Mouse (Mus musculus): ENCODE results near the gene Samd4b.

Samd4b gene

DNA sequence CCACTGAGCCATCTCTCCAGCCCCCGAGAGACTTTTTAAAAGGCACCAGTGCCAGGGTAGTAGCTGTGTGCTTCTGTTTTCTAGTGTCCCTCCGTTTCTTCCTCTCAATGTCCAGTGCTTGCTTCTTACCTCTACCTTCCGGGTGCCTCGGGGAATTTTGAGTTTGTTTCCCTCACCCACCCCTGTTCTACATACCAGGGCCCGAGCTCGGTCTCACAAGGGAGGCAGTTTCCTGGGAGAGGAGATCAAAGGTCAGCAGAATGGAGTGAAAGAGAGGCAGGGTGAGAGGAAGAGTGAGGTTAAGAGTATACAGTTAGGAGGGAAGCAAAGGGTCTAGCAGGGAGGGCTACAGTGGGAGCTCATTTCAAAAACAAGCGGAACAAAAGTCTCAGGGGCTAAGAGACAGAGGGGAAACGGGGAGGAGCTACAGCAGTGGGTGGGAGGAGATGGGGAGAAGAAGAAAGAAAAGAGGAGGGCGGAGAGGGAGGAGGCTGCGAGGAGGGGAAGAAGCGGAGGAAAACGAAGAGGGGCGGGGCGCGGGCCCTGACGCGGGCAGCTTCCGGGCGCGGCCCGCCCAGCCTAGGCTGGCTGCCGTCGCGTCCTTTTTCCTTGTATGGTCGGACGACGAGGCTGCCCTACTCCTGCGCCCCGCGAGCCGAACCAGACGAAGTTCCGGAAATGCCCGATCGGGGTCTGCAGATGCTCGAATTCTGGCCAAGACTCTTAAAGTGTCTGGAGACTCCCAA lies 222.6 kb downstream of the Samd4b start:
- peak; percentile 52 for DNase-seq

DNA sequence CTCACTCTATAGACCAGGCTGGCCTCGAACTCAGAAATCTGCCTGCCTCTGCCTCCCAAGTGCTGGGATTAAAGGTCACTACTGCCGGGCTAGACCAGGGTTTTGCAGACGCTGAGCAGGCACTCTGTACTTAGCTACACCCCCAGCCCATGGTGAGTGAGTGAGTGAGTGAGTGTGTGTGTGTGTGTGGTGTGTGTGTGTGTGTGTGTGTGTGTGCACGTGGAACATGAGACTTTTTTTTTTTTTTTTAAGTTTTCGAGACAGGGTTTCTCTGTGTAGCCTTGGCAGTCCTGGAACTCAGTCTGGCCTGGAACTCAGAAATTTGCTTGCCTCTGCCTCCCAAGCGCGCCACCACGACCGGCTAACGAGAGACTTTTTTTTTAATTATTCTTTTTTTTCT lies 223.3 kb downstream of the Samd4b start:
- DNase-seq: no peak

DNA sequence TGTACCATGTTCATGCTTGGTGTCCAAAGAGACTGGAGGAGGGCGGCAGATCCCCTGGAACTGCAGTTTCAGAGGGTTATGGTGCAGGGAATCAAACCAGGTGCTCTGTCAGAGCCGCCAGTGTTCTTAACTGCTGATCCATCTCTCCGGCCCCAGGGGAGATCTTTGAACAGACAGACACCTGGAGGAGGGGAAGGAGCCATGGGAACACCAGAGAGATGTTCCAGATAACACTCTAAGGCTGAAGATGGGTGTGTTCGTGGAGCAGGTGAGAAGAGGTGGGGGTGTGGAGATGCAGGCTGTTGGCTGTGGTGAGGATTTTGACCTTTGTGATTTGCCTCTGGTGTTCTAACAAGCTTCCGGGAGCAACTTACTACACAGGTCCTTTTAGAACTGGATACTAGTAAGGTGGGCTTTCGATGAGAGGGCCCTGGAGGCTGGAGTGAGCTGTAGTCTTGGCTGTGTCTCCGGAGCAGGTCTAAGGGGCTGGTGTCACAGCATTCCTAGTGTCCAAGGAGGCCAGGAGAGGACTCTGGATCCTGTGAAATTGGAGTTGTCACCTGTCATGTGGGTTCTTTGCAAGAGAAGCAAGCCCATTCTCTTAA lies 224.0 kb downstream of the Samd4b start:
- DNase-seq: no peak

DNA sequence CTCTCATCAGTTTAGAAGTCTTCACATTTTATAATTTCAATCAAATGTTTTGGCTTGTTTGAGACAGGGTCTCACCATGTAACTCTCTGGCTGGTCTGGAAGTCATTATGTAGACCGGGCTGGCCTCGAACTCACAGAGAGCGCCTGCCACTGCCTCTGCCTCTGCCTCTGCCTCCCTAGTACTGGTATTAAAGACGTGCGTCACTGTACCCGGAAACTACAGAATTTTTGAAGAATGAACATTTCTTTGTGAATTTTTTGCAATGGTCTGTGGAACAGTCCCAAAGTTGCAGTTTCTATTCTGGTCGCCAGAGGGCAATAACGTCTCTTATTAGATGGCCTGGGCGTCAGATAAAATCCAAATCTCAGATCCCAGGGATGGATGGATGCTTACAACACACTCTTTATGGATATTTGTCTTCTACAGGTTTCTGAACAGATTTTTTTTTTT lies 224.8 kb downstream of the Samd4b start:
- peak; percentile 72 for DNase-seq

DNA sequence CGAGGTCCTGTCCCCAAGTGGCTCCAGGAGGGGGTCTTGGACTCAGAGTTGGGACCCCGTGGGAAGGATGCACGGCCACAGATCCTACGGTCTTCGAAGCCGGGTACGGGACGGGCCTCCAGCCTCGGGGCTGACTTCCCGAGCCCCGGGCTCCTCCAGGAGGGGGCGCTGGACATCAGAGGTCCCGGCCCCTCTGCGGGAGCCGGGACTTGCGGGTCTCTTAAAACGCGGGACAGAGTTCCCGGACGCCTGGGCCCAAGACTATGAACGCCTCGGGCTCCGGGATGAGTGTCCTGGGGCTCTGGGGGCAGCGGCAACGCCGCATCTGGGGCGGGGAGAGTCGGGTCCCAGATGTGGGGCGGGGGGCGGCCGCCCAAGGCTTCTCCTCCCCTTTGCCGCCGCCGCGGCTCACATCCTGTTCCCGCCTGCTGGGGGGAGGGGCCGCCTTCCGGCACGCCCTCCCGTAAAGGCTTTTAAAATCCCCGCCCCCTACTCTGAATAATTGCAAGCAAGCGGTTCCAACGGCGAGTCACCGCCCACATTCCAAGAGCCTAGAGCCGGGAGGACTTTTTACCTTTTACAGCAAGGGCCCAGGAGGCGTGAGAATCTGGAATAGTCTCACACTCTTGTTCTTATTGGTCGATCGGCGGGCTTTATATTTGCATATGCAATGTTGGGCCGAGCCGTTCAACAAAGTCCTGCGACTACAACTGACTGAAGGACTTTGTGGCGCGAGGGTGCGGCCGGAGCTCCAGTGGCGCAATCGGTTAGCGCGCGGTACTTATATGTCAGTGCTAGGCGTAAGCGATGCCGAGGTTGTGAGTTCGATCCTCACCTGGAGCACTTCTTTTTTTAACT lies 225.5 kb downstream of the Samd4b start, which contains the start of gene Plekhg2:
TSS of gene Plekhg2 (minus strand) at position 349 of the 858 bp plus-strand sequence.
- DNase-seq: peak; percentile 92

DNA sequence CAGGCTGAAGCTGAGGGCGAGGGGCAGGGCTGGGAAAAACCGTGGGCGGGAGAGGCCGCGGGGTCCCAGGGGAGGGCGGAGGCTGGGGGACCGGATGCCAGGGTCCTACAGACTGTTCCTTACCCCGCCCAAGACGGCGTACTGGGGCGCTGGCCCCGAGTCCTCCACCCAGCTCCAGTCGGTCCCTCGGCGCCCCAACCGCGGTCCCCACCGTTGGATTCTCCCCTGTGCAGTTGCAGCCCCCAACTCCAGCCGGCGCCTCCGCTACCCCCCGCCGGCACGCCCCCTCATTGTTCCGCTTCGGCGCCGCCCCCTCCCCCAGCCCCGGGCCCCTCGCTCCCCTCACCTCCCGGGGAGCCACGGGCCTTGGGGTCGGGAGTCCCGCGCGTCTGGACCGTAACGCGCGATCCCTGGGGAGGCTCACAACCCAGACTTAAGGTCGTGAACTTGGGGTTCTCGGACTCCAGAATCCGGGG lies 226.4 kb downstream of the Samd4b start:
- DNase-seq: no peak

DNA sequence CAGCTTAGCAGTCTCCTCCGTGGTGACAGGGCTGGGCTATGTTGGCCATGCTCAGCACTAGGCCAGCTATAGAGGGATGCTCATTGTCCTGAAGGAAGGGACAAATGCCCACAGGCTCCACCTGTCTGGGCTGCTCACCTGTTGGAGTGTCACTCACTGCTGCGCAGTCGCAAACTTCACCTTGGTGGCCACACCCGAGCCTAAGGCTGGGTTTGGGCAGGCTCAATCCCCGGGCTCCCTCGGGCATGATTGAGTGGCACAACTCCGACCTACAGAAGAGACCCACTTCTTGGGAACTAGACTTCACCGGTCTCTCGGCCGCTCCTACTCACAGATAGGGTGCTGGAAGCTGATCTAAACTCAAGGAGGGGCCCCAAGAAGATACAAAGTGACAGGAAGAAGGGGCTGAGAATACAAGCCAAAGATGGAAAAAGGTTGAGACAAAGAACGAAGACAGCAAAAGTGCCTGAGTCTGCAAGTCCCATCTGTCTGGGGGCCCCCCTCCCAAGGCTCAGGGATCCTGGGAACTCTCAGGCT lies 226.9 kb downstream of the Samd4b start:
- no peak for DNase-seq

DNA sequence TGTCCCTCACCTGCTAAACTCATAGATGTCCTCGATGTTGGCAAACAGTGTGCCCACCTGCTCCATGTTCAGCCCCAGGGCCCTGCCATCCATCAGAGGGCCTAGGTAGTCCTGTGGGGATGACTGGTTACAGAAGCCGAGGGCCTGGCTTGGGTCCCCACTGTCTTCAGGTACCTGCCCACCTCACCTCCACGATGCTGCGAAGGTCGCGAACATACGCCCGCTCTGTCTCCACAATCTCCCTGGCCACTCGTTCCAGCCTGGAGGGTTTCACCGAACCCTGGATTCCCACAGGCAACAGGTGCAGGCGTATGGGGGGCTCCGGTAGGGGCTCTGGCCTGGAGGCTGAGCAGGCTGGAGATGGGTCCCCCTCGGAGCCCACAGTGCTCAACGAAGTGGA lies 227.9 kb downstream of the Samd4b start:
- DNase-seq: no peak

DNA sequence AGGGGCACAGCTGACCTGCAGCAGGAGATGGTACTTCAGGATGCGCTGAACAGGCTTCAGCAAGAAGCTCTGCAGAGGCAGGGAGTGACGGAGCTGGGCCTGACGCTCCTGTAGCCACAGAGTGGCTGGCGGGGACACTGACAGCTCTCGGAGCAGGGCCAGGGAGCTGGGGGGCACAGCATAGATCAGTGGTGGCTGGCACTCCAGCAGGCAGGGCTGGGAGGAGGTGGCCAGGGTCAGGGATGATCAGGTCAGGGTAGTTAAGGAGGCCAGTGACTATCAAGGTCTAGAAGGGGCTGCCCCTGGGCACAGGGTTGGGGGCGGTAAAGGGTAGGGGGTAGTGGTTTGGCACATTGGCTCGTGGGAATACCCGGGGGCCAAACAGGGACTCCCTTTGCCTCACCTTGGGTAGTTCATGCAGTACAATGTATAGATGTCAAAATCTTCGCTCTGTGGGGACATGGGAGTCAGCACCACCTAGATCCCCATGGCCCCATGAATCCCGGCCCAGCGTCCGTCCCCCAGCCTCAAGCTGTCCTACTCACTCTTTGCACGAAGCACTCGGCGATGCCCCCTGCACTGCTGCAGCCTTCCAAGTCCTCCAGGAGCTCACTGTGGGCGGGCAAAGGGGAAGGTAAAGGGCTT lies 229.5 kb downstream of the Samd4b start:
- DNase-seq: no peak

DNA sequence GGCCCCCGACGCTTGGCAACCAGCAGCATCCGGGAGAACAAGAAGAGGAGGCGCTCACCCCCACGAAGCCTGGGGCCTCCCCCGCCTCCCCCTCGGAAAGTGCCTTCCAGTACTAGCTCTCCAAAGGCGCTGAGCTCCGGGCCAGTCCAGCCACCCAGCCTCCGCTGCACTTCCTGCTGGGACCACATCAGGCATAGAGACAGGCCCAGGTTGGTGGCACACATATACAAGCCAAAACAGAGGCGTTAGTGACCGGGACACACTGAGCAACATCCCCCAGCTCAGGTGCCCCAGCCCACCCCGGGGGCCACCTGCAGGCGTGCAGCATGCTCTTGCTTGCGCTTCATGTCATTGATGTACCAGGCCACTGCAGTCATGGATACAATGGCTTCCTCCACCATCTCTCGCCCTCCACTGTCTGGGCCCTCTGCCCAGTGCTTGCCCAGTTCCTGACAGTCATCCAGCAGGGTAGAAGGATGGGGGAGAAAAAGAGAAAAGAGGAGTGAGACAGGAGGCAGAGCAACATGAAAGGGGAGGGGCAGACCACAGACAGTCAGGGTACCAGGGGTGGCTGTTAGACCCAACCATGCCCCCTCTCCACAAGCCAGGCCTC lies 230.2 kb downstream of the Samd4b start:
- DNase-seq: no peak

DNA sequence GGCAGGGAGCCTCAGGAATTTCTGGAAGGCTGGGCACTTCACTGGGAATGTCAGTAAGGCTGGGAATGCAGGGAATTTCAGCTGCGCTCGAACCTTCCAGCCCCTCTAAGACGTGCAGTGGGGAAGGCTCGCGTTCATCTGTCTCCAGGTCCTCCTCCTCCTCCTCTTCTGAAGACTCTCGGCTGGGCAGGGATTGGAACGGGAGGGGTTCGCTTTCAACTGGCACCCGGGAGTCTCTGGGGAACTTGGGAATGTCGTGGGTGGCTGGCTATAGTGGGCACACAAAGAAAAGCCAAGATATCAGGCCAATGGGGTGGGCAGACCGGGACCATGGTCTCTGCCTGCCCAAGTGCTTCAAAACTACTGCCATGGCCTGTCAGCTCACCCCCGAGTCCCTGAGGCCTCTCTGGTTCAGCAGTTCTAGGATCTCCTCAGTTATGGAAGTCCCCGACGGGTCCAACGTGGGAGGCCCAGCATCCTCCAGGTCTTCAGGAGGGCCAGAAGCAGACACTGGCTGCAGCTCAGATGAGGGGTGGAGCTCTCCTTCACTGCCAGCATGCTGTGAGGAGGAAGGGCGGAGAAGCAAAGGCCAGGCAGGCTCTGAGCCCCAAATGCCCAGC lies 235.4 kb downstream of the Samd4b start:
- DNase-seq: no peak

DNA sequence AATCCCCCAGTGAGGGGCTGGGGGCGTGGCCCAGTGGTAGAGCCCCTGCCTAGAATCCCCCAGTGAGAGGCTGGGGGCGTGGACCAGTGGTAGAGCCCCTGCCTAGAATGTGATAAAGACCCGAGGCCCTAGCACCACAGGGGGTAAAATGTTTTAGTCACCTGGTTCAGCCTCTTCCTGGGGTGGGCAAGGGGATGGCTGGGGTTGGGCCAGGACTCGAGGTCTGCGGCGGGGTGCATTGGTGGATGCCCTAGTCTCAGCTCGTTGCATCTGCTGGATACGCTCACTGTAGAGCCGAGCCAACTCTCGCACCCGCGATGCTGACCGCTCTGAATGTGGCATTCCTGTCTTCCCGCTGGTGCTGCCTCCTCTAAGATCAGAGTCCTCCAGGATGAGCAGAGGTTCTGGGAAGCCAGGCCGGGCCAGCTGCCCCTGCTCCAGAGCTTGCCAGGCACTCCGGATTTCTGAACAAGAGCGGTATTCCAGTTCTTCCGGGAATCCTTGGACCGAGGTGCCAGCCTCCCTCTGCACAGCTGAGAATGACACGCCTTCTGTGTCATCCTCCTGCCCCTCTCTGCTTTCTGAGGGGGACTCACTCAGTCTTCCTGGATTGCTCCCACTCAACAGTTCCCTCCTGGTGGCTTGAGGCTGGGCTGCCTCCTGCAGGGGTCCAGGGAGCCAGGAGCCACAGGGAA lies 236.2 kb downstream of the Samd4b start:
- DNase-seq: no peak

DNA sequence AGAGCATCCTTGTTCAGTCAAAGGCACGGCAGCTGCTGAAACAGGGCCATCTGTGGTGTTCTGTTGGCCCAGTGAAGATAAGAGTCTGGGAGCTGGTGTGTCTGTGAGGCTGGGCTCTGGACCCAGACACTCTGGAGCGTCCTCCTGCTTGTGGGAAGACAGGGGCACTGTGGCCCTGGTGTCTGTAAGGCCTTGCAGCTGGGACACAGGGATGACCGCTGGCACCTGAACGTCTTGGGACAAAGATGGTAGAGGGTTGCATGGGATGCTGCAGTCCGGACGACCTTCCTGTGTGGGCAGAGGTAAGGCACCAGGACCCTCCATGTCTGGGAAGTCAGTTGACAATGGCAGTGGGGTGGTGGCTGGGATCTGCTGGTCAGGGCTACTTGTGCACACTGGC lies 237.7 kb downstream of the Samd4b start:
- DNase-seq: no peak

DNA sequence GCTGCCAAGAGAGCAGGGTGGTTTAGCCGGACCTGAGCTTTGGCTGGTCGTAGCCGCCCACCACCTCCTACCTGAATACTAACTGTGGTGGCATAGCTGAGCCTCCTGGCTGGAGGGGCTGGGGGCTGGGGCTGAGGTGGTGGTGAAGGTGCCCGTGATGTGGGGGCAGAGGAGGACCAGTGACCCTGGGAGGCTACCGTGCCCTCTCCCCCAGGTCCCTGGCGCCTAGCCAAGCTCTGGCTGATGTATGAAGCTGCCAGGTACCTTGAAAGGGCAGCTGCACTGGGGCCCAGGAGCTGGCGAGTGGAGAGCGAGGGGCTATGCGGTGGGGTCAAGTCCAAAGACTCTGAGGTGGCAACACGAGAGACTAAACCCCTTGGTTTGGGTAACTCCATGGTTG lies 238.1 kb downstream of the Samd4b start:
- no peak for DNase-seq

DNA sequence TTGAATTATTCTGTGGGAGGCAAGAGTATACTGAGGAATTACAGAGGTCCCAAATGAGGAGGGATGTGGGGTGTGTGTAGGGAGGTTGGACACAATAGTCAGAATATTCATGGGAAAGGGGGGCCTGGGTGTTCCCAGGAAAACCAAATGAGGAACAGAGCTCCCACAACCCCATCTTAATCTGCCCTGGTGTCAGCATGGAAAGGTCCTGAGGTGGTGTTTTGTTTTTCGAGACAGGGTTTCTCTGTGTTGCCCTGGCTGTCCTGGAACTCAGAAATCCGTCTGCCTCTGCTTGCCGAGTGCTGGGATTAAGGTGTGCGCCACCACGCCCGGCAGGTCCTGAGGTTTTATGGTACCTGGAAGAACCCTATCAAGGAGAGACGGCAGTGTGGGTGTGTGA lies 239.5 kb downstream of the Samd4b start:
- DNase-seq: no peak

DNA sequence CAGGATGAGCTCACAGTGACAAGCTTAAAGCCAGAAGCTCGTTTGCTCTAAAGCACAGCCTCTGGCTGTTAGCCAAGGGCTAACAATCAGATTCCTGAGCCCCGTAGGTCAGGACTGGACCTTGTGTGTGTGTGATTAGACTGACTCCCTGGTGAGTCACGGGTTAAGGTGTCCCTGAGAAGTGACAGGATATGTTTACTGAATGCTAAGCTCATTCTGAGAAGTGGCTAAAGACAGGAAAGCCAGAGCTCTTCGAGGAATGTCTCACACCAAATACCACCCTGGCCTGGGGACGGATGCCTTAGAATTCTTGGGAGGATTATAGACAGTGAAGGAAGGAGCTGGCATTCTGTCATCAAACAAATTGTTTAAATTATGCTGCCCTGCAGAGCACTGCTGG lies 240.0 kb downstream of the Samd4b start:
- no peak for DNase-seq

DNA sequence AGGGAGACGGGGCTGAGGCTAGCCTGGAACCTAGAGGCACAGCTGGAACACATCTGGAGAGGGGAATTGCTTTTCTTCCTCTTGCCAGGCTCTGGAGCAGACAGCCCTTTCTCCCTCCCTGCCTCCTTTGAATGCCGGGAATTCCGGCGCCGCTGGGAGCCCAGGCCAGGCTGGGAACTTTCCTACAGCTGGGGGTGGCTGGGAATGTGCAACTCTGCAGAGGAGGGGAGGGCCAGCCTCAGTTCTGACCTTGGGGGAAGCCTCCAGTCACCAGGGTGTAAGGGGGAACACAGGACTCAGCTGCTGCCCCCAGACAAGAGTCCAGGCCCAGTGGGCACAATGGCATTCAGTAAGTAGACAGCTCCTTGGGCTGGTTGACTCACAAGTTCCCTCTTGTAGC lies 241.0 kb downstream of the Samd4b start:
- DNase-seq: no peak

DNA sequence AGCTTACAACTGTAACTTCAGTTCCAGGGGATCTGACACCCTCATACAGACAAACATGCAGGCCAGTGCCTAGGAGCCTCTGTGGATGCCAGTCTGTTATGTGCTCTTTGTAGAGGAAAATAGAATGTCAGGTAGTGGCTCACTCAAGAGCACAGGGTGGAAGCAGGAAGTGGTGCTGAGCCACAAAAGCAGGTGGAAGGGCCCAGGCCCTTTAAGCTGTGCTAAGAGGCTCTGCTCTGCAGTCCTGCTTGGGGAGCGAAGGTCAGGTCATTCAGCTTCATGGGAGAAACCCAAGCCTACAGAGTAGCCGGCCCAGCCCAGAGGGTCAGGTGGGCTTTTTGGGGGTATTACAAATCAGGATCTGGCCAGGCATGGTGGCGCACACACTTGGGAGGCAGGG lies 242.7 kb downstream of the Samd4b start:
- no peak for DNase-seq

DNA sequence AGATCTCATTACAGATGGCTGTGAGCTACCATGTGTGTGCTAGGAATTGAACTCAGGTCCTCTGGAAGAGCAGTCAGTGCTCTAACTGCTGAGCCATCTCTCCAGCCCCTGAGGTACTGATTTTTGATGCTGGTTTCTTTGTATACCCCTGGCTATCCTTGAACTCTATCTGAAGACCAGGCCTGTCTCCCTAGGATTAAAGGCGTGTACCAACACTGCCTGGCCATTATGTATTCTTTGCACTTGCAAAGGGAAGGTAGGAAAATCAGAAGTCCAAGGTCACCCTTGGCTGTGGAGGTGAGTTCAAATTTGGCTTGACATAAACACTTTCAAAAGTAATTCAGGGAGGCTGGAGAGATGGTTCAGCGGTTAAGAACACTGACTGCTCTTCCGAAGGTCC lies 243.3 kb downstream of the Samd4b start:
- DNase-seq: no peak

DNA sequence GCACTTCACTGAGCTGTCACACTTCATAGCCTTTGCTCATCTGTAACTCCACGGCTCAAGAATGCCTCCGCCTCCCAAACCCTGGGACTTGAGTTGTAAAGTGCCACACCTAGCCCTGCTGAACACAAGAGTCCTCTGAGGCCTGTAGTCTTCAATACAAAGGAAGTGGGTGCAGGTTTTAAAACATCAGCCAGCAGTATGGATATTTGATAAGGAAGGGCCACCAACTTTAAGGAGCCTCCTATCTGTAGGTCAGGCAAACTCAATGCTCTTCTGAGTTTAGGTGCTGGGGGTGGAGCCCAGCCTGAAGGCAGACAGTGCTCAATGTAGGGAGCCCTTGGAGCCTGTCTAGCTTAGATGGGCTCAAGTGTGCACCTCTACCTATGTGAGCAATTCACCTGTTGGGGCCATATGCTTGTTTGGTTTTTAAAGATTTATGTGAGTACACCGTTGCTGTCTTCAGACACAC lies 243.8 kb downstream of the Samd4b start:
- no peak for DNase-seq

DNA sequence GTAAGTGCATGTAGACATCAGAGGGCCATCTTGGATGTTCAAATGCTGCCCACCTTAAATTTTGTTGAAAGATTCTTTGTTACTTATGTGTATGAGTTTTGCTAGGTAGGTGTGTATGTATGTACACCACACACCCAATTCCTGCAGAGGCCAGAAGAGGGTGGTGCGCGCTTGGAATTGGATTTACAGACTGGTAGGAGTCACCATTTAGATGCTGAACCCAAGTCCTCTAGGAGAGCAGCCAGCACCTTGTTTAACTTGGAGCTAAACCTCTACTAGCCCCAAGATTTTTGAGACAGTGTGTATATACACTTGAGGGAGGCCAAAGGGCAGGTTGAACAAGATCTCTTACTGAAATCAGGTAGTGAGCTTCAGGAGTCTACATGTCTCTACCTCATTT lies 244.7 kb downstream of the Samd4b start:
- no peak for DNase-seq

Data from cerebellum, adult 8-10 months (tissue).